Mouse (Mus musculus) ES-E14 (cell line): ENCODE measurements around the gene Terb1. TPM values are rescaled to one million over a fixed set of nuclear protein-coding genes. Genes with fewer than 3 reads are reported as not detected.

Experiments used
- DNase-seq: peaks from one replicate; pipeline ENCODE4 v3.0.0-alpha.2; 2013; ENCODE audit warnings: low read depth, low spot score
- H3K27ac ChIP-seq: 2 replicates; pipeline ENCODE4 v1.5.1; 2012; ENCODE audit warnings: low read depth, mild to moderate bottlenecking, low read length, moderate library complexity, mixed read lengths; ENCODE audit not compliant: poor library complexity, insufficient read depth, severe bottlenecking
- H3K36me3 ChIP-seq: 2 replicates; pipeline ENCODE4 v1.6.1; 2012; ENCODE audit warnings: mild to moderate bottlenecking, low read length, moderate library complexity, mixed read lengths; ENCODE audit not compliant: control insufficient read depth, poor library complexity, insufficient read depth, severe bottlenecking
- H3K4me1 ChIP-seq, 2 experiments: fragments of 150-350 bp in 1 of 2; sonication (generic) in 1 of 2; 2 replicates each; pipeline ENCODE4 v1.6.1; 2012; ENCODE audit warnings: low read length in 2 of 2, mild to moderate bottlenecking in 1 of 2, mixed read lengths in 1 of 2; ENCODE audit not compliant: control insufficient read depth in 2 of 2, insufficient read depth in 2 of 2, poor library complexity in 1 of 2
- H3K4me3 ChIP-seq, 2 experiments: fragments of 150-350 bp in 1 of 2; sonication (generic) in 1 of 2; 2 replicates each; pipeline ENCODE4 v1.5.1; 2012; ENCODE audit warnings: low read length in 2 of 2, low read depth in 1 of 2, mild to moderate bottlenecking in 1 of 2, mixed read lengths in 1 of 2; ENCODE audit not compliant: insufficient read depth in 1 of 2, poor library complexity in 1 of 2, severe bottlenecking in 1 of 2
- H3K9ac ChIP-seq: 2 replicates; pipeline ENCODE4 v1.6.1; 2012; ENCODE audit warnings: low read depth, mild to moderate bottlenecking, low read length, mixed read lengths; ENCODE audit not compliant: poor library complexity, insufficient read depth, severe bottlenecking
- H3K9me3 ChIP-seq: fragments of 150-350 bp; sonication (generic); 2 replicates; pipeline ENCODE4 v1.6.1; 2012; ENCODE audit warnings: low read depth, mild to moderate bottlenecking, low read length; ENCODE audit not compliant: control insufficient read depth, insufficient read depth
- CHD2 ChIP-seq: IDR thresholded peaks from 2 replicates; pipeline ENCODE4 v1.6.1; 2014; ENCODE audit warnings: mild to moderate bottlenecking, low read depth, low read length, inconsistent platforms
- HCFC1 ChIP-seq: IDR thresholded peaks from 2 replicates; pipeline ENCODE4 v1.6.1; 2012; ENCODE audit warnings: low read length, inconsistent platforms, borderline replicate concordance; ENCODE audit not compliant: insufficient read depth
- MAFK ChIP-seq: IDR thresholded peaks from 2 replicates; pipeline ENCODE4 v1.6.1; 2014; ENCODE audit warnings: mild to moderate bottlenecking, low read depth, low read length, inconsistent platforms; ENCODE audit not compliant: insufficient read depth
- ZC3H11A ChIP-seq: IDR thresholded peaks from 2 replicates; pipeline ENCODE4 v1.6.1; 2012; ENCODE audit warnings: low read depth, mild to moderate bottlenecking, inconsistent platforms, low read length, borderline replicate concordance
- ZNF384 ChIP-seq: IDR thresholded peaks from 2 replicates; pipeline ENCODE4 v1.6.1; 2012; ENCODE audit warnings: low read depth, low read length, inconsistent platforms
- in situ Hi-C, 2 experiments: fragments of 600-800 bp; cut with MboI; formaldehyde crosslinking; loops; one replicate each; pipeline ENCODE4 v1.15.1; 2025; ENCODE audit warnings: low sequenced_read_pairs in 2 of 2, inconsistent platforms in 1 of 2; ENCODE audit not compliant: unreplicated experiment in 2 of 2
- total RNA-seq: library from RNA; depleted of rRNA; stranded (reverse); fragments of 300-350 nt; gene quantifications from 2 replicates; pipeline ENCODE4 v1.2.3, GENCODE M21; 2012; rRNA removed

Gene Terb1
- total RNA-seq = 0.26 and 0.45 TPM in 2 replicates

GRCm38 (mm10) chr8:104509061-104510006 lies at the start of gene Terb1:
TSS of gene Terb1 (minus strand) at chr8:104509910.
- in situ Hi-C loops = no loop called here
- Histone ChIP-seq H3K4me1 (peaks cover 0 to 2% of the 10 kb centered on the region in 2 experiments; a peak in 1 of 4 replicates), H3K4me3 (peak within 1 kb of the TSS; percentile 70 to 72), H3K27ac (no peak within 1 kb of the TSS), H3K9me3 (no peaks in the 10 kb centered on the region), H3K9ac (peak within 1 kb of the TSS; percentile 79), H3K36me3 (no peaks in the 10 kb centered on the region; the same call in 1 of the 2 replicates)
- no peak for TF ChIP-seq ZC3H11A
- no peak for TF ChIP-seq MAFK
- TF ChIP-seq HCFC1 = no peak
- TF ChIP-seq ZNF384 = no peak
- TF ChIP-seq CHD2 = no peak
- peak; percentile 24 for DNase-seq

GRCm38 (mm10) chr8:104557226-104557625 lies 47.5 kb upstream of the Terb1 start:
- DNase-seq = no peak
- in situ Hi-C loops = no loop called here
- H3K9ac ChIP-seq = no peak overlapping the region
- no peak overlapping the region for H3K27ac ChIP-seq
- H3K4me1 ChIP-seq = no peaks in the 10 kb centered on the region
- H3K4me3 ChIP-seq = no peak overlapping the region
- no peaks in the 10 kb centered on the region for H3K36me3 ChIP-seq
- H3K9me3 ChIP-seq = no peaks in the 10 kb centered on the region
- TF ChIP-seq ZC3H11A = no peak
- TF ChIP-seq HCFC1 = no peak
- no peak for TF ChIP-seq CHD2
- no peak for TF ChIP-seq ZNF384
- no peak for TF ChIP-seq MAFK

GRCm38 (mm10) chr8:104555191-104555590 lies 45.5 kb upstream of the Terb1 start:
- Histone ChIP-seq H3K9me3 (no peaks in the 10 kb centered on the region), H3K36me3 (no peaks in the 10 kb centered on the region), H3K27ac (no peak overlapping the region), H3K4me1 (no peaks in the 10 kb centered on the region), H3K9ac (no peak overlapping the region), H3K4me3 (no peak overlapping the region)
- TF ChIP-seq ZC3H11A (no peak), MAFK (no peak), ZNF384 (no peak), HCFC1 (no peak)
- no peak for DNase-seq
- in situ Hi-C loops = no loop called here

- Histone ChIP-seq H3K4me1 (no peaks in the 10 kb centered on the region), H3K9ac (no peak overlapping the region), H3K27ac (no peak overlapping the region), H3K36me3 (no peaks in the 10 kb centered on the region), H3K9me3 (no peaks in the 10 kb centered on the region), H3K4me3 (no peak overlapping the region)
- TF ChIP-seq MAFK (no peak), ZNF384 (no peak), HCFC1 (no peak)
- in situ Hi-C loops = no loop called here
- DNase-seq = no peak
Observed at GRCm38 (mm10) chr8:104543440-104544045, 33.8 kb upstream of the Terb1 start.
